Mouse (Mus musculus) embryonic facial prominence, embryonic 11.5 days (tissue): ENCODE results near the gene Tax1bp1. TPM values are rescaled to one million over a fixed set of nuclear protein-coding genes. Genes with fewer than 3 reads are reported as not detected.
"Not testable (repeated sequence)": the region's sequence is repeated elsewhere in the genome, so short reads cannot be mapped to it uniquely, and the experiment has no call there.

ENCODE experiments used
- ATAC-seq: fragments of 200-750 bp; cut with Nextera tagmentation; replicated peaks from 2 replicates; pipeline ENCODE4 v1.8.0; 2017; ENCODE audit warnings: low read depth; ENCODE audit not compliant: insufficient number of reproducible peaks, low FRiP score, low TSS enrichment
- DNase-seq: peaks from one replicate; pipeline ENCODE4 v3.0.0-alpha.2; 2015; ENCODE audit warnings: low spot score
- H3K27ac ChIP-seq: fragments of 300-500 bp; sonication (generic); replicated peaks from 2 replicates; pipeline ENCODE4 v1.5.1; 2014; ENCODE audit warnings: mild to moderate bottlenecking, low read depth, low read length, control low read depth
- H3K27me3 ChIP-seq: fragments of 300-500 bp; sonication (generic); 2 replicates; pipeline ENCODE4 v1.6.1; 2014; ENCODE audit warnings: mild to moderate bottlenecking, low read length, moderate library complexity, mixed read lengths; ENCODE audit not compliant: control insufficient read depth, insufficient read depth
- H3K36me3 ChIP-seq: fragments of 300-500 bp; sonication (generic); replicated peaks from 2 replicates; pipeline ENCODE4 v1.6.1; 2014; ENCODE audit warnings: low read depth, mild to moderate bottlenecking, low read length, moderate library complexity, mixed read lengths; ENCODE audit not compliant: control insufficient read depth, insufficient read depth
- H3K4me1 ChIP-seq: fragments of 300-500 bp; sonication (generic); 2 replicates; pipeline ENCODE4 v1.6.1; 2014; ENCODE audit warnings: low read length, mixed read lengths; ENCODE audit not compliant: control insufficient read depth, insufficient read depth
- H3K4me2 ChIP-seq: fragments of 300-500 bp; sonication (generic); 2 replicates; pipeline ENCODE4 v1.6.1; 2014; ENCODE audit warnings: low read depth, mild to moderate bottlenecking, control low read depth, low read length, moderate library complexity
- H3K4me3 ChIP-seq: fragments of 300-500 bp; sonication (generic); 2 replicates; pipeline ENCODE4 v1.5.1; 2014; ENCODE audit warnings: low read depth, low read length, control low read depth
- H3K9ac ChIP-seq: fragments of 300-500 bp; sonication (generic); replicated peaks from 2 replicates; pipeline ENCODE4 v1.6.1; 2014; ENCODE audit warnings: mild to moderate bottlenecking, control low read depth, low read length
- H3K9me3 ChIP-seq: fragments of 300-500 bp; sonication (generic); replicated peaks from 2 replicates; pipeline ENCODE4 v1.6.1; 2016; ENCODE audit warnings: mild to moderate bottlenecking, low read length, inconsistent platforms, mixed read lengths; ENCODE audit not compliant: control insufficient read depth
- WGBS: fragments of 180-500 bp; shearing (Covaris S2); extraction: QIAGEN DNeasy Blood & Tissue Kit; methylation state at CpG from one replicate; pipeline ENCODE4 v1.1.7; 2014; 5-methylcytosine and 5-hydroxymethylcytosine counted together
- polyA plus RNA-seq: library from polyadenylated mRNA; unstranded; fragments of >200 nt; fragmentation: Nextera tagmentation; extraction: Ambion mirVana; gene quantifications from 2 replicates; pipeline ENCODE4 v1.2.1, GENCODE M21; 2014

Tax1bp1 gene
- polyA plus RNA-seq, result 146 and 156 TPM in 2 replicates

GRCm38 (mm10) chr6:52713104-52713896 lies at the start of gene Tax1bp1:
Tax1bp1 (plus strand) TSS chr6:52713729.
- peak within 1 kb of the TSS; percentile 75 for H3K9ac ChIP-seq
- no peaks in the 10 kb centered on the region for H3K4me1 ChIP-seq
- H3K4me3 ChIP-seq, result peak within 1 kb of the TSS; percentile 74
- H3K27me3 ChIP-seq, result no peaks in the 10 kb centered on the region
- H3K9me3 ChIP-seq, result no peaks in the 10 kb centered on the region
- H3K4me2 ChIP-seq, result peak within 1 kb of the TSS; percentile 53
- ATAC-seq (peak; percentile 98), DNase-seq (peak; percentile 95)
- H3K27ac ChIP-seq, result peak within 1 kb of the TSS; percentile 44
- 4% methylated on average over 38 of the region's 38 CpGs for WGBS
- H3K36me3 ChIP-seq, result no peaks in the 10 kb centered on the region

GRCm38 (mm10) chr6:52667641-52668040 lies 45.9 kb upstream of the Tax1bp1 start:
- Histone ChIP-seq H3K27ac (no peak overlapping the region), H3K27me3 (no peaks in the 10 kb centered on the region), H3K4me2 (no peak overlapping the region), H3K4me1 (no peaks in the 10 kb centered on the region), H3K9me3 (no peaks in the 10 kb centered on the region), H3K4me3 (no peak overlapping the region), H3K9ac (no peak overlapping the region), H3K36me3 (no peaks in the 10 kb centered on the region)
- 73% methylated on average over 3 of the region's 3 CpGs for WGBS
- ATAC-seq (no peak), DNase-seq (no peak)

- not testable (repeated sequence) for ATAC-seq, H3K9ac ChIP-seq, H3K27me3 ChIP-seq, H3K27ac ChIP-seq, H3K4me1 ChIP-seq, DNase-seq, H3K4me3 ChIP-seq, H3K36me3 ChIP-seq, H3K4me2 ChIP-seq, H3K9me3 ChIP-seq
- WGBS, result 41% methylated on average over 2 of the region's 2 CpGs
Observed at GRCm38 (mm10) chr6:52669878-52670277, 43.7 kb upstream of the Tax1bp1 start.

- H3K4me2 ChIP-seq, result no peak overlapping the region
Observed at GRCm38 (mm10) chr6:52671791-52672190, 41.7 kb upstream of the Tax1bp1 start.

GRCm38 (mm10) chr6:52672539-52672938 lies 41.0 kb upstream of the Tax1bp1 start:
- 40% methylated on average over 2 of the region's 2 CpGs for WGBS
- H3K27ac ChIP-seq, result no peak overlapping the region
- no peak overlapping the region for H3K9ac ChIP-seq
- H3K4me2 ChIP-seq, result no peak overlapping the region
- H3K36me3 ChIP-seq, result no peaks in the 10 kb centered on the region
- H3K9me3 ChIP-seq, result no peaks in the 10 kb centered on the region
- ATAC-seq (no peak), DNase-seq (peak; percentile 17)
- no peaks in the 10 kb centered on the region for H3K4me1 ChIP-seq
- no peak overlapping the region for H3K4me3 ChIP-seq
- H3K27me3 ChIP-seq, result no peaks in the 10 kb centered on the region

More at GRCm38 (mm10) chr6:52671791-52672190, 41.7 kb upstream of the Tax1bp1 start:
- no peak overlapping the region for H3K9ac ChIP-seq
- H3K27me3 ChIP-seq, result no peaks in the 10 kb centered on the region
- H3K4me1 ChIP-seq, result no peaks in the 10 kb centered on the region
- no peak for DNase-seq
- no peaks in the 10 kb centered on the region for H3K36me3 ChIP-seq
- WGBS, result 85% methylated on average over 8 of the region's 8 CpGs
- no peak overlapping the region for H3K27ac ChIP-seq
- no peak overlapping the region for H3K4me3 ChIP-seq
- ATAC-seq, result no peak
- H3K9me3 ChIP-seq, result no peaks in the 10 kb centered on the region

- no peak overlapping the region for H3K27ac ChIP-seq
- no peaks in the 10 kb centered on the region for H3K27me3 ChIP-seq
Observed at GRCm38 (mm10) chr6:52673706-52674105, 39.8 kb upstream of the Tax1bp1 start.

GRCm38 (mm10) chr6:52674541-52674940 lies 39.0 kb upstream of the Tax1bp1 start:
- Histone ChIP-seq H3K4me1 (no peaks in the 10 kb centered on the region), H3K4me3 (no peak overlapping the region), H3K27me3 (no peaks in the 10 kb centered on the region), H3K9ac (no peak overlapping the region), H3K9me3 (no peaks in the 10 kb centered on the region), H3K4me2 (no peak overlapping the region), H3K27ac (no peak overlapping the region), H3K36me3 (no peaks in the 10 kb centered on the region)
- WGBS, result 83% methylated on average over 12 of the region's 12 CpGs
- DNase-seq (no peak), ATAC-seq (no peak)

More at GRCm38 (mm10) chr6:52673706-52674105, 39.8 kb upstream of the Tax1bp1 start:
- H3K4me2 ChIP-seq, result no peak overlapping the region
- no peak for ATAC-seq
- H3K9ac ChIP-seq, result no peak overlapping the region
- 87% methylated on average over 7 of the region's 7 CpGs for WGBS
- H3K4me1 ChIP-seq, result no peaks in the 10 kb centered on the region
- no peaks in the 10 kb centered on the region for H3K9me3 ChIP-seq
- DNase-seq, result no peak
- no peak overlapping the region for H3K4me3 ChIP-seq
- no peaks in the 10 kb centered on the region for H3K36me3 ChIP-seq

- Histone ChIP-seq H3K9me3 (no peaks in the 10 kb centered on the region), H3K4me3 (no peak overlapping the region), H3K27ac (no peak overlapping the region), H3K36me3 (no peaks in the 10 kb centered on the region), H3K4me1 (no peaks in the 10 kb centered on the region), H3K27me3 (no peaks in the 10 kb centered on the region), H3K9ac (no peak overlapping the region), H3K4me2 (no peak overlapping the region)
- ATAC-seq (no peak), DNase-seq (no peak)
- WGBS, result 77% methylated on average over 4 of the region's 4 CpGs
Observed at GRCm38 (mm10) chr6:52675222-52675921, 38.2 kb upstream of the Tax1bp1 start.
